Mouse (Mus musculus) embryonic fibroblast, embryonic 13.5 days (primary cell): ENCODE data around the gene Slc47a2.

ENCODE experiments used
- CTCF ChIP-seq: IDR thresholded peaks from 2 replicates; pipeline ENCODE4 v1.5.1; 2011; ENCODE audit warnings: mild to moderate bottlenecking, control low read depth, low read length, moderate library complexity, borderline replicate concordance; ENCODE audit not compliant: insufficient read depth
- POLR2A ChIP-seq: IDR thresholded peaks from 2 replicates; pipeline ENCODE4 v1.6.1; 2011; ENCODE audit warnings: low read depth, mild to moderate bottlenecking, control low read depth, low read length, moderate library complexity

DNA sequence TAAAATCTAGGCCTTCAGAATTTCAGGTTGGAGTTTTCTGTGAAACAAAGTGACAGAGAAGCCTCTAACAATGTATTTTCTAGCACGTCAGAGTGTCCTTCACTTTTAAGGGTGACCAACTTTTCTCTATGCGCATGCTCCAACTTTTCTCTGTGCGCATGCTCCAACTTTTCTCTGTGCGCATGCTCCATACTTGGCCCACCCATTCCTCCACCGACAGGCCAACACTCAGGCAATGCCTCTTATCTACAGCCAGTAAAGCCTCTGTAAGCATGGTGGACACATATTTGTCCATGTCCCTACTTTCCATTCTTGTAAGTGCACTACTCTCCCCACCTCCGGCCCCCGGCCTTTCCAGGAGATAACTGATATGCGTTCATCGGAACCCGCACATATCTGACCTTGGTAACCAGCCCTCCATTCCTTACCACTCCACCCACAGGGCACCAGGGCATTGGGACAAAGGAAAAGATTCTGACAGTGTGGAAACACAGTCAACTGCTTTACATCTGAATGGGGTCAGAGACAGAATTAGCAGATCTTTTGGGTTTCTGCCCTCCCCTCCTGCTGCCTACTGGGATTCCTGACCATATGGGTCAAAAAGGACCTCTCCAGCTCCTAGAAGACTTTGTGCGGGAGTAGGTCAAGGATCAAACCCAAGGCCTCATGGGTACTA lies 19.0 kb upstream of the Slc47a2 start:
- no peak for TF ChIP-seq POLR2A
- TF ChIP-seq CTCF = no peak
